Mouse (Mus musculus): ENCODE results near the gene Cdk19. TPM values are rescaled to one million over a fixed set of nuclear protein-coding genes. Genes with fewer than 3 reads are reported as not detected.

Cdk19 gene
- total RNA-seq, 2 experiments from 2014 or later, result 6.9 to 16.6 TPM

Other genes starting within 250 kb of the Cdk19 start
- 10 to 100 TPM; 35.3 to 40.5 TPM for gene Slc16a10, start 197.3 kb upstream of the Cdk19 start, total RNA-seq (2021)
- 10 to 100 TPM; 14.1 to 16.4 TPM for gene Rpf2, start 92.5 kb upstream of the Cdk19 start, total RNA-seq (2021)
- 10 to 100 TPM; 19.2 to 20.1 TPM for gene Gtf3c6, start 81.5 kb upstream of the Cdk19 start, total RNA-seq (2021)
- 100 to 1,000 TPM in 1 of 2 experiments, 10 to 100 TPM in 1; 83.0 to 476 TPM for gene Amd1, start 37.4 kb upstream of the Cdk19 start, total RNA-seq (2021)
- not detected for gene Slc22a16, start 230.8 kb downstream of the Cdk19 start, total RNA-seq (2021)

All from gastrocnemius, postnatal 36 days (tissue).